Mouse (Mus musculus) forebrain, embryonic 16.5 days (tissue): Measurements from ENCODE around the gene Mrrf. TPM values are rescaled to one million over a fixed set of nuclear protein-coding genes. Genes with fewer than 3 reads are reported as not detected.

ENCODE experiments used
- ATAC-seq: fragments of 200-750 bp; cut with Nextera tagmentation; 2 replicates; pipeline ENCODE4 v1.8.0; 2017; ENCODE audit warnings: mild to moderate bottlenecking, moderate library complexity
- H3K27ac ChIP-seq: fragments of 300-500 bp; sonication (generic); 2 replicates; pipeline ENCODE4 v1.5.1; 2014; ENCODE audit warnings: low read length, control low read depth
- H3K27me3 ChIP-seq: fragments of 300-500 bp; sonication (generic); replicated peaks from 2 replicates; pipeline ENCODE4 v1.6.1; 2014; ENCODE audit warnings: low read length; ENCODE audit not compliant: control insufficient read depth, insufficient read depth
- H3K36me3 ChIP-seq: fragments of 300-500 bp; sonication (generic); 2 replicates; pipeline ENCODE4 v1.6.1; 2014; ENCODE audit not compliant: control insufficient read depth, insufficient read depth
- H3K4me1 ChIP-seq: fragments of 300-500 bp; sonication (generic); replicated peaks from 2 replicates; pipeline ENCODE4 v1.6.1; 2014; ENCODE audit warnings: low read length; ENCODE audit not compliant: control insufficient read depth, insufficient read depth
- H3K4me2 ChIP-seq: fragments of 300-500 bp; sonication (generic); 2 replicates; pipeline ENCODE4 v1.6.1; 2014; ENCODE audit warnings: mild to moderate bottlenecking, low read length, control low read depth
- H3K4me3 ChIP-seq: fragments of 300-500 bp; sonication (generic); replicated peaks from 2 replicates; pipeline ENCODE4 v1.5.1; 2014; ENCODE audit warnings: mild to moderate bottlenecking, low read length, control low read depth
- H3K9ac ChIP-seq: fragments of 300-500 bp; sonication (generic); replicated peaks from 2 replicates; pipeline ENCODE4 v1.6.1; 2014; ENCODE audit warnings: low read depth, low read length, control low read depth
- H3K9me3 ChIP-seq: fragments of 300-500 bp; sonication (generic); 2 replicates; pipeline ENCODE4 v1.6.1; 2016; ENCODE audit warnings: low read length; ENCODE audit not compliant: control insufficient read depth
- WGBS: fragments of 180-500 bp; shearing (Covaris S2); extraction: QIAGEN DNeasy Blood & Tissue Kit; methylation state at CpG from one replicate; pipeline ENCODE4 v1.1.7; 2014; 5-methylcytosine and 5-hydroxymethylcytosine counted together
- polyA plus RNA-seq: library from polyadenylated mRNA; unstranded; fragments of >200 nt; fragmentation: Nextera tagmentation; extraction: Ambion mirVana; gene quantifications from 2 replicates; pipeline ENCODE4 v1.2.1, GENCODE M21; 2015

The Mrrf gene
- polyA plus RNA-seq, 1 experiment from 2014 or later, result 26.4 TPM

GRCm38 (mm10) chr2:36230366-36230765 lies 94.2 kb downstream of the Mrrf start, which contains the start of gene Ptgs1:
TSS of gene Ptgs1 (plus strand) at chr2:36230426.
- 2% methylated on average over 18 of the region's 18 CpGs for WGBS
- no peaks in the 10 kb centered on the region for H3K36me3 ChIP-seq

GRCm38 (mm10) chr2:36230967-36231366 lies 94.8 kb downstream of the Mrrf start:
- peaks cover 14% of the 10 kb centered on the region for H3K4me1 ChIP-seq
- no peaks in the 10 kb centered on the region for H3K36me3 ChIP-seq
- no peak overlapping the region for H3K27ac ChIP-seq
- H3K4me3 ChIP-seq, result peak overlapping the region; percentile 26
- ATAC-seq, result no peak
- H3K27me3 ChIP-seq, result no peaks in the 10 kb centered on the region; the same call in 1 of the 2 replicates
- H3K9me3 ChIP-seq, result no peaks in the 10 kb centered on the region
- H3K4me2 ChIP-seq, result peak overlapping the region; percentile 53
- H3K9ac ChIP-seq, result no peak overlapping the region; the same call in 1 of the 2 replicates
- 51% methylated on average over 8 of the region's 10 CpGs for WGBS

More at GRCm38 (mm10) chr2:36230366-36230765, 94.2 kb downstream of the Mrrf start, which contains the start of gene Ptgs1:
- peak within 1 kb of the TSS; percentile 26 for H3K4me3 ChIP-seq
- no peak within 1 kb of the TSS for H3K27ac ChIP-seq
- no peaks in the 10 kb centered on the region; the same call in 1 of the 2 replicates for H3K27me3 ChIP-seq
- peak; percentile 38; the same call in 1 of the 2 replicates for ATAC-seq
- no peaks in the 10 kb centered on the region for H3K9me3 ChIP-seq
- H3K4me2 ChIP-seq, result peak within 1 kb of the TSS; percentile 53
- peak within 1 kb of the TSS; percentile 47; the same call in 1 of the 2 replicates for H3K9ac ChIP-seq
- peaks cover 9% of the 10 kb centered on the region for H3K4me1 ChIP-seq

GRCm38 (mm10) chr2:36234526-36235368 lies 98.6 kb downstream of the Mrrf start:
- ATAC-seq, result no peak
- Histone ChIP-seq H3K9me3 (no peaks in the 10 kb centered on the region), H3K4me3 (no peak overlapping the region), H3K27me3 (no peaks in the 10 kb centered on the region; the same call in 1 of the 2 replicates), H3K27ac (no peak overlapping the region), H3K4me1 (peaks cover 17% of the 10 kb centered on the region), H3K4me2 (no peak overlapping the region), H3K36me3 (no peaks in the 10 kb centered on the region), H3K9ac (no peak overlapping the region)
- 76% methylated on average over 7 of the region's 7 CpGs for WGBS

GRCm38 (mm10) chr2:36235917-36236316 lies 99.7 kb downstream of the Mrrf start:
- no peaks in the 10 kb centered on the region for H3K36me3 ChIP-seq
- H3K9ac ChIP-seq, result no peak overlapping the region
- no peaks in the 10 kb centered on the region; the same call in 1 of the 2 replicates for H3K27me3 ChIP-seq
- H3K4me3 ChIP-seq, result no peak overlapping the region
- no peak overlapping the region for H3K4me2 ChIP-seq
- no peak for ATAC-seq
- H3K4me1 ChIP-seq, result peaks cover 8% of the 10 kb centered on the region
- H3K27ac ChIP-seq, result no peak overlapping the region
- H3K9me3 ChIP-seq, result no peaks in the 10 kb centered on the region
- 30% methylated on average over 4 of the region's 4 CpGs for WGBS

GRCm38 (mm10) chr2:36236889-36237288 lies 100.7 kb downstream of the Mrrf start:
- Histone ChIP-seq H3K4me3 (no peak overlapping the region), H3K9me3 (no peaks in the 10 kb centered on the region), H3K4me2 (no peak overlapping the region), H3K27ac (no peak overlapping the region), H3K9ac (no peak overlapping the region), H3K4me1 (peaks cover 8% of the 10 kb centered on the region), H3K36me3 (no peaks in the 10 kb centered on the region), H3K27me3 (no peaks in the 10 kb centered on the region; the same call in 1 of the 2 replicates)
- no peak for ATAC-seq
- WGBS, result 96% methylated on average over 5 of the region's 5 CpGs

- no peaks in the 10 kb centered on the region for H3K9me3 ChIP-seq
- H3K4me1 ChIP-seq, result peaks cover 8% of the 10 kb centered on the region
- H3K27ac ChIP-seq, result no peak overlapping the region
- H3K9ac ChIP-seq, result no peak overlapping the region
- 90% methylated on average over 6 of the region's 6 CpGs for WGBS
- H3K27me3 ChIP-seq, result no peaks in the 10 kb centered on the region
- H3K36me3 ChIP-seq, result no peaks in the 10 kb centered on the region
- H3K4me3 ChIP-seq, result no peak overlapping the region
- no peak overlapping the region for H3K4me2 ChIP-seq
- no peak for ATAC-seq
Observed at GRCm38 (mm10) chr2:36237557-36237956, 101.4 kb downstream of the Mrrf start.

- Histone ChIP-seq H3K27me3 (no peaks in the 10 kb centered on the region), H3K4me2 (no peak overlapping the region), H3K4me1 (peaks cover 8% of the 10 kb centered on the region), H3K36me3 (no peaks in the 10 kb centered on the region), H3K27ac (no peak overlapping the region), H3K9me3 (no peaks in the 10 kb centered on the region), H3K9ac (no peak overlapping the region), H3K4me3 (no peak overlapping the region)
- no peak for ATAC-seq
- 83% methylated on average over 3 of the region's 3 CpGs for WGBS
Observed at GRCm38 (mm10) chr2:36238467-36238866, 102.3 kb downstream of the Mrrf start.

- Histone ChIP-seq H3K4me3 (no peak overlapping the region), H3K36me3 (no peaks in the 10 kb centered on the region), H3K9me3 (no peaks in the 10 kb centered on the region), H3K9ac (no peak overlapping the region), H3K4me1 (peaks cover 8% of the 10 kb centered on the region), H3K27me3 (no peaks in the 10 kb centered on the region), H3K27ac (no peak overlapping the region), H3K4me2 (no peak overlapping the region)
- ATAC-seq, result no peak
- 81% methylated on average over 2 of the region's 2 CpGs for whole genome bisulfite sequencing
Observed at GRCm38 (mm10) chr2:36238951-36239350, 102.8 kb downstream of the Mrrf start.
